Mouse (Mus musculus) neutrophil, adult 59 days (primary cell): Measurements from ENCODE around the gene Slc25a14. TPM values are rescaled to one million over a fixed set of nuclear protein-coding genes. Genes with fewer than 3 reads are reported as not detected.

Experiments
- total RNA-seq, 2 experiments: library from RNA; stranded (reverse); gene quantifications; 1 replicate in 1 of 2; 2 replicates in 1 of 2; pipeline ENCODE4 v1.2.4; 2023

The Slc25a14 gene
- 1 to 10 TPM; 2.4 to 2.9 TPM for total RNA-seq

DNA sequence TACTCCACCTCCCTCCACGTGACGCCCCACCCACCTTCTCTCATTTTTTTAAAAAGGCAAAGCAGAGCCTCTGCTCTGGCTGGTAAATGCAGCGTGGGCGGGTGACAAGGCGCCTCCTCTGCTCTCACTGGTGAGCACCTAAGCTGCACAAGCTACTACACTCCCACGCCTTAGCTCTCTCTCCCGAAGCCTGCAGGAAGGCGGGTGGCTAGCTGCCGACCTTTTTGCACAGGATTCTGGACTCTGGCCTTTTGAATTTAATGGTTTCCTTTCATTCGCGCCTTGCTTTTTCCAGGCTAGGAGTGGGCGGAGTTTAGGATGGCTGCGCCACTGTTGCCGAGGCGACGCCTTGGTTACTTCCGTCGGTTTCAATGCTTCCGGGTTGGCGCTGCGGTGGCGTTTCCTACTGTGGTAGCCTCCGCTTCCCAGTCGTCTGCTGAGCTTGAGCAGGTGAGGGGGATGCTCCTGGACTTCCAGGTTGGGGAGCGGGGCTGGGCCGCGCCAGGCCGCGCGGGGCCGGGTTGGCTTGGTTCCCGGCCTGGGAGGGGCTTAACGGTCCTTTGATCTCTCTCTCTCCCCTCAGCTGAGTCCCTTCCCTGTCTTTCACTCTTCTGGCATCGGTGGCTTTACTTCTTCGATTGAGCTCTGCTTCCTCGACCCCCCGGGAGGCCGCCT is at the start of gene Slc25a14:
Gene Slc25a14 (plus strand): TSS at position 35 of the 675 bp plus-strand sequence.

DNA sequence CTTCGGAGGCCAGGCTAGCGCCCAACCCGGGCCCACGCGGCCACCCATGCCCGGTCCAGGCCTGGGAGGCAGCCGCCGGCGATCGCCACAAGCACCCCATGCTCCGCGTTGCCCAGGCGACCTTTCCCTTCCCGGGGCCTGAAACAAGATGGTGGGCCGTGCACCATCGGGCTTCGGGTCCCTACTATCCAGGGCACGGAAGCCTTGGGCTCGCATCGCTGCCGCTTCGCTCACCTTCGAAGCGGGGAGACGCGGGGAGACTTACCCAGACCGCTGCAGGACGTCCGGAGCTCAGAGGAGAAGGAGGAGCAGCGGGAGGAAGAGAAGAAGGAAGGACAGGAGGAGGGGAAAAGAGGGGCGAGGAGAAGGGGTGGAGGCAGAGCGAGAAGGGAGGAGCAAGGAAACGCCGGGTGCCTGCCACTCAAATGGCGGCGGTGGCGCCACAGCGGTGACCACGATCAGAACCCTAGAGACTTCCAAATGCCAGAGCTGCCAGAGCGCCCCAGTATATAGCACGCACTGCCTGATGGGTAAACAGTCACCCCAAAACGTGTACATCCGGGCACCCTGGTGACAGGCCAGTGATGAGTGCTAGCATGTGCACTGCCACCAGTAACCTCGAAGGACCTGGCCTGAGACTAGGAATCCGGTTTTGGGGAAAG is 29.0 kb upstream of the Slc25a14 start, which contains the start of gene Zfp280c:
Gene Zfp280c (minus strand): TSS at position 406 of the 662 bp plus-strand sequence.

DNA sequence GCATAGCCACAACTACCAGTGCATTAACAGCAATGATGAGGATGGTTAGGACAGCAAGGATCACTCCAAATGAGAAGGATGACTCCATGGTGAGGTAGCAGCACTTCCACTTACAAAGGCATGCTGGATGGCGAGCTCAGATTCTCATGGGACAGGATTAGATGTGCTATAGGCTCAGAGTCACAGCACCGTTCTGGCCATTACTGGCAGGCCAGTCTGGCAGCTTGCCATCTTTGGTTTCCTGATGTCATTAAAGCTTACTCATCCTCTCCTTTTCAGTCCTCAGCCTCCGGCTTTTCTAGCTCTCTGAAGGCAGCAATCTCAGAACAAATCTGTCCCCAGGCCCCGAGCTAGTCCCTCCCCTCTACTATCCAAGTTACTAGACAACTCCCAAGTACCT is 51.0 kb downstream of the Slc25a14 start, which contains the start of gene Gpr119:
Gene Gpr119 (minus strand): TSS at position 308 of the 400 bp plus-strand sequence.

GRCm38 (mm10) chrX:48694864-48695371 is 71.7 kb downstream of the Slc25a14 start, which contains the start of gene Rbmx2:
Gene Rbmx2, plus strand, starts transcription at chrX:48695004.

Other genes with a start within 250 kb of the Slc25a14 start
- gene Elf4, start 160.3 kb upstream of the Slc25a14 start, total RNA-seq, result 10 to 100 TPM; 87.0 to 95.8 TPM
- 10 to 100 TPM; 15.9 to 18.5 TPM for gene Aifm1, start 109.8 kb upstream of the Slc25a14 start, total RNA-seq
- gene Rab33a, start 104.1 kb upstream of the Slc25a14 start, total RNA-seq, result not detected
- gene Zfp280c, start 28.9 kb upstream of the Slc25a14 start, total RNA-seq, result 10 to 100 TPM in 1 of 2 experiments, 1 to 10 TPM in 1; 8.2 to 12.2 TPM
- gene Gpr119, start 51.1 kb downstream of the Slc25a14 start, total RNA-seq, result not detected
- 1 to 10 TPM; 3.6 to 5.6 TPM for gene Rbmx2, start 71.6 kb downstream of the Slc25a14 start, total RNA-seq